ENCODE assay signal across 8 mouse cellular contexts in genomic region chr13:16020659-16021058, GRCm38 (mm10). TPM values are rescaled to one million over a fixed set of nuclear protein-coding genes. Genes with fewer than 3 reads are reported as not detected.
DNase-seq lines count a peak whose midpoint lies in the region; ATAC-seq and TF ChIP-seq lines count a peak whose summit lies in the region.

No protein-coding gene starts in this region.

- no peaks in the 10 kb centered on the region for H3K9me3 ChIP-seq in midbrain, embryonic 10.5 days (replicated peaks)
- no peaks in the 10 kb centered on the region for H3K9me3 ChIP-seq in midbrain, embryonic 16.5 days (replicated peaks; ENCODE audit: control insufficient read depth, low read length, poor library complexity, severe bottlenecking)
- H3K9me3 ChIP-seq in heart, embryonic 15.5 days (replicated peaks): no peaks in the 10 kb centered on the region
- H3K9me3 ChIP-seq in limb, embryonic 14.5 days (ENCODE audit: control insufficient read depth, low read length): no peaks in the 10 kb centered on the region

- TF ChIP-seq POLR2A in limb, embryonic 14.5 days (IDR thresholded peaks at IDR 0.05; ENCODE audit: borderline replicate concordance, extremely low read depth, insufficient read depth, insufficient read length): no peak

- H3K36me3 ChIP-seq in midbrain, embryonic 10.5 days: no peaks in the 10 kb centered on the region
- H3K36me3 ChIP-seq in midbrain, embryonic 16.5 days (ENCODE audit: control insufficient read depth, insufficient read depth, low read length): no peaks in the 10 kb centered on the region
- H3K36me3 ChIP-seq in heart, embryonic 15.5 days: no peaks in the 10 kb centered on the region
- no peaks in the 10 kb centered on the region for H3K36me3 ChIP-seq in limb, embryonic 14.5 days (ENCODE audit: control insufficient read depth, insufficient read depth, low read length)

- no peak for ATAC-seq in midbrain, embryonic 16.5 days
- no peak for ATAC-seq in heart, embryonic 15.5 days (replicated peaks; ENCODE audit: insufficient number of reproducible peaks, insufficient read depth, low FRiP score, low read depth)
- ATAC-seq in limb, embryonic 14.5 days (ENCODE audit: low FRiP score, low read depth): no peak

- H3K4me3 ChIP-seq in midbrain, embryonic 10.5 days: no peak overlapping the region
- no peak overlapping the region for H3K4me3 ChIP-seq in midbrain, embryonic 16.5 days (ENCODE audit: low read depth, low read length)
- H3K4me3 ChIP-seq in heart, embryonic 15.5 days: peak overlapping the region; percentile 6; the same call in 1 of the 2 replicates
- no peak overlapping the region; the same call in 1 of the 2 replicates for H3K4me3 ChIP-seq in limb, embryonic 14.5 days (replicated peaks; ENCODE audit: low read length)

- H3K27ac ChIP-seq in midbrain, embryonic 10.5 days (replicated peaks): no peak overlapping the region
- H3K27ac ChIP-seq in midbrain, embryonic 16.5 days (ENCODE audit: low read length): no peak overlapping the region
- H3K27ac ChIP-seq in heart, embryonic 15.5 days: peak overlapping the region; percentile 45; the same call in 1 of the 2 replicates
- peak overlapping the region; percentile 48; the same call in 1 of the 2 replicates for H3K27ac ChIP-seq in limb, embryonic 14.5 days (replicated peaks; ENCODE audit: low read depth, low read length)

- no peak overlapping the region for H3K9ac ChIP-seq in midbrain, embryonic 16.5 days (ENCODE audit: low read depth, low read length)
- no peak overlapping the region for H3K9ac ChIP-seq in heart, embryonic 15.5 days
- no peak overlapping the region for H3K9ac ChIP-seq in limb, embryonic 14.5 days (ENCODE audit: low read depth, low read length, severe bottlenecking)

- peaks cover 23% of the 10 kb centered on the region for H3K4me1 ChIP-seq in midbrain, embryonic 10.5 days
- peaks cover 10% of the 10 kb centered on the region; the same call in 1 of the 2 replicates for H3K4me1 ChIP-seq in midbrain, embryonic 16.5 days (ENCODE audit: control insufficient read depth, insufficient read depth, low read length)
- peaks cover 32% of the 10 kb centered on the region for H3K4me1 ChIP-seq in heart, embryonic 15.5 days (replicated peaks)
- H3K4me1 ChIP-seq in limb, embryonic 14.5 days (ENCODE audit: control insufficient read depth, insufficient read depth, low read length): peaks cover 22% of the 10 kb centered on the region

- 0% methylated on average over 1 of the region's 1 CpGs for WGBS in midbrain, embryonic 10.5 days
- 3% methylated on average over 1 of the region's 1 CpGs for WGBS in midbrain, embryonic 16.5 days
- 5% methylated on average over 1 of the region's 1 CpGs for WGBS in heart, embryonic 15.5 days
- WGBS in limb, embryonic 14.5 days: 0% methylated on average over 1 of the region's 1 CpGs

- DNase-seq in cerebellum, adult 8-10 months: peak; percentile 16
- no peak for DNase-seq in cerebellum, adult 11-12 months
- peak; percentile 36 for DNase-seq in midbrain, embryonic 10.5 days (ENCODE audit: low spot score)
- DNase-seq in c-Kit-positive CD71-positive TER-119-positive erythroid progenitor cells, embryonic 14.5 days (ENCODE audit: low spot score): peak; percentile 10
- peak; percentile 65 for DNase-seq in limb, embryonic 14.5 days (ENCODE audit: low spot score)
- peak; percentile 73 for DNase-seq in retina, postnatal 1 day

- peaks cover 38% of the 10 kb centered on the region for H3K27me3 ChIP-seq in midbrain, embryonic 10.5 days (ENCODE audit: low read depth, poor library complexity, severe bottlenecking)
- peaks cover 9% of the 10 kb centered on the region for H3K27me3 ChIP-seq in midbrain, embryonic 16.5 days (ENCODE audit: control insufficient read depth, insufficient read depth, low read depth, low read length)
- H3K27me3 ChIP-seq in heart, embryonic 15.5 days: peaks cover 7% of the 10 kb centered on the region; the same call in 1 of the 2 replicates
- peaks cover 12% of the 10 kb centered on the region; the same call in 1 of the 2 replicates for H3K27me3 ChIP-seq in limb, embryonic 14.5 days (ENCODE audit: control insufficient read depth, insufficient read depth, low read length)

- H3K4me2 ChIP-seq in midbrain, embryonic 16.5 days (ENCODE audit: low read length): no peak overlapping the region; the same call in 1 of the 2 replicates
- H3K4me2 ChIP-seq in heart, embryonic 15.5 days: peak overlapping the region; percentile 38
- H3K4me2 ChIP-seq in limb, embryonic 14.5 days (replicated peaks; ENCODE audit: low read depth, low read length, severe bottlenecking): peak overlapping the region; percentile 22

RNA-seq across cellular contexts. Expression of gene Inhba, which starts 9.0 kb away (rescaled TPM):
- 0.34 TPM in 1 of 2 replicates, not detected in the other for polyA plus RNA-seq in midbrain, embryonic 10.5 days (2016; fragmentation: Nextera tagmentation; extraction: Ambion mirVana)
- 1.1 and 1.8 TPM in 2 replicates for polyA plus RNA-seq in midbrain, embryonic 16.5 days (2015; fragmentation: Nextera tagmentation; extraction: Ambion mirVana)
- 12.5 TPM in 2 replicates for polyA plus RNA-seq in heart, embryonic 15.5 days (2015; fragmentation: Nextera tagmentation; extraction: Ambion mirVana)
- 5.2 and 5.7 TPM in 2 replicates for polyA plus RNA-seq in limb, embryonic 14.5 days (2012; rRNA removed)
- polyA plus RNA-seq in limb, embryonic 14.5 days (2014; fragmentation: Nextera tagmentation; extraction: Ambion mirVana): 10.0 and 11.5 TPM in 2 replicates

Comparison
In these comparisons a context has a peak if more than half of its experiments do, and no peak if none do; other contexts are left out.
1. H3K27ac ChIP-seq: peak in heart, embryonic 15.5 days (single experiment) and limb, embryonic 14.5 days (single experiment); none in midbrain, embryonic 10.5 days (single experiment) and midbrain, embryonic 16.5 days (single experiment).